Mouse (Mus musculus): ENCODE measurements around the gene Gpt2.

DNA sequence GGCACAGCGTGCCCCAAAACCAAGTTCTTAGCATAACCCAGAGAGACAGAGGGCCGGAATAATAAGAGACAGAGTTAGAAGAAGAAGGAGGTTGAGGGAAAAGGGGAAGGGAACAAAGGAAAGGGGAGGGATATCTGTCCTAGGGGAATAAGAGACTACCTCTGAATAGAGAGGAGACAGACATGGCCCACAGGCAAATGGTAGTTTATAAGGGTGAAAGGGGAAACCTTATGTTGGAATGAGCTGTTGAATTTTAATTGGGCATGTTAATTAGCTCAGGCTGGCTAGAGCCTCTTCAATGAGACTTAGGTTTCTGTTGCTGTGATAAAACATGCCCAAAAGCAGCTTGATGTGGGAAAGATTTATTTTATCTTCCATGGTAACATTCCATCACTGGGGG is 39.1 kb upstream of the Gpt2 start:
- TF ChIP-seq CTCF (IDR thresholded peaks at IDR 0.05; ENCODE audit: low read depth, low read length) (no peak), POLR2A (IDR thresholded peaks at IDR 0.05; ENCODE audit: borderline replicate concordance, low read depth, low read length) (no peak)

Data from bone marrow macrophage, adult 2 months (primary cell).